Mouse (Mus musculus): ENCODE measurements around the gene Trappc4. TPM values are rescaled to one million over a fixed set of nuclear protein-coding genes. Genes with fewer than 3 reads are reported as not detected.
"Not testable (repeated sequence)": the region's sequence is repeated elsewhere in the genome, so short reads cannot be mapped to it uniquely, and the experiment has no call there.

The Trappc4 gene
- polyA plus RNA-seq, 1 experiment from 2014 or later: 347 TPM

DNA sequence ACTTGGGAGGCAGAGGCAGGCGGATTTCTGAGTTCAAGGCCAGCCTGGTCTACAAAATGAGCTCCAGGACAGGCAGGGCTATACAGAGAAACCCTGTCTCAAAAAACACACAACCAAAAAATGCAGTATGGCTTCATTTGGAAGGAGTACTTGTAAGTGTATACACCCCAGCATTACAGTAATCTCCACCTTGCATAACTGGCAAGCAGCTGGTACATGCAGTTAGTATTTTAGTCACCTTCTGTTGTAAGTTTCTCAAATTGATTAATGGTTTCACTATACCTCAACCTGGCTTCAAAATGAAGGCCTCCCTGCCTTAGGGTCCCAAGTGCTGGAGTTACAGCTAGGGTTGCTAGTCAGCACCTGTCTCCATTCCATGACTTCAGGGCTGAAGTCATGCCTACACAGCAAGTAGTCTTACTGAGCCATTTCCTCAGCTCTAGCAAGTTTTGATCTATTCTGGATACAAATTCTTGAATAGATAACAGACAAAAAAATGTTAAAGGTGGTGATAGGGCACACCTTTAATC, 4.3 kb upstream of the Trappc4 start:
- Histone ChIP-seq H3K9ac (ENCODE audit: low read length) (no peak overlapping the region), H3K9me3 (replicated peaks; ENCODE audit: control insufficient read depth, low read length) (no peaks in the 10 kb centered on the region), H3K4me1 (ENCODE audit: control insufficient read depth, insufficient read depth, low read length) (peaks cover 7% of the 10 kb centered on the region), H3K36me3 (ENCODE audit: control insufficient read depth, insufficient read depth, low read length) (peaks cover 59% of the 10 kb centered on the region), H3K27ac (ENCODE audit: low read depth, low read length) (no peak overlapping the region), H3K4me3 (ENCODE audit: low read depth, low read length) (no peak overlapping the region), H3K4me2 (ENCODE audit: low read length) (no peak overlapping the region), H3K27me3 (replicated peaks; ENCODE audit: control insufficient read depth, insufficient read depth, low read length) (no peaks in the 10 kb centered on the region)
- WGBS: 94% methylated on average over 1 of the region's 1 CpGs
- ATAC-seq (no peak), DNase-seq (ENCODE audit: low spot score) (no peak)

DNA sequence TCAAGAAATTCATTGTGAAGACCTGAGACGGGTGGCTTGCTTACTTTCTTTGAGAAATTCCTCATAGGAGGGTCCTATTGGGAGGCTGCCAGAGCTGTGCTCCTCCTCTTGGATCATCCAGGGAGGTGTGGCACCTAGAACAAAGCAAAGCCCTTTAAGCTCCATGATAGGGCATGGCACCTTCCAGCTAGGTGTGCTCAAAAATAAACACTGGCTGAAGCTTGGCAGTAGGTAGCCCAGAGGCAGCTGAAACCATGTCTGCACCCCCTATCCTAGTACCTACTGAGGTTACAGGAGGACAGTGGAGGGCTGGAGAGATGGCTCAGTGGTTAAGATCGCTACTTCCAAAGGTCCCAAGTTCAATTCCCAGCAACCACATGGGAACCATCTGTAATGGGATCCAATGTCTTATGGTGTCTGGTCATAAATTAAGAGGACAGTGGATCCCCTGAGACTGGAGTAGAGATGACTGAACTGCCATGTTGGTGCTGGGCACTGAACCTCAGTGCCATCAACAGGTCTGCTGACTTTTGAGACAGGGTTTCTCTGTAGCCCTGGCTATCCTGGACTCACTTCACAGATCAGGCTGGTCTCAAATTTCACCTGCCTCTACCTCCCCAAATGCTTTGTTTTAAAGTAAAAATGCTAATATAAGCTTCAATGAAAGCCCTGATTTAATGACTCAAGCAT, 3.4 kb upstream of the Trappc4 start:
- no peak for ATAC-seq
- DNase-seq (ENCODE audit: low spot score): no peak
- Histone ChIP-seq H3K4me2 (ENCODE audit: low read length) (no peak overlapping the region), H3K27ac (ENCODE audit: low read depth, low read length) (no peak overlapping the region), H3K4me1 (ENCODE audit: control insufficient read depth, insufficient read depth, low read length) (peaks cover 10% of the 10 kb centered on the region), H3K27me3 (replicated peaks; ENCODE audit: control insufficient read depth, insufficient read depth, low read length) (no peaks in the 10 kb centered on the region), H3K4me3 (ENCODE audit: low read depth, low read length) (no peak overlapping the region), H3K36me3 (ENCODE audit: control insufficient read depth, insufficient read depth, low read length) (peaks cover 59% of the 10 kb centered on the region), H3K9ac (ENCODE audit: low read length) (no peak overlapping the region), H3K9me3 (replicated peaks; ENCODE audit: control insufficient read depth, low read length) (no peaks in the 10 kb centered on the region)
- 75% methylated on average over 2 of the region's 2 CpGs for WGBS

DNA sequence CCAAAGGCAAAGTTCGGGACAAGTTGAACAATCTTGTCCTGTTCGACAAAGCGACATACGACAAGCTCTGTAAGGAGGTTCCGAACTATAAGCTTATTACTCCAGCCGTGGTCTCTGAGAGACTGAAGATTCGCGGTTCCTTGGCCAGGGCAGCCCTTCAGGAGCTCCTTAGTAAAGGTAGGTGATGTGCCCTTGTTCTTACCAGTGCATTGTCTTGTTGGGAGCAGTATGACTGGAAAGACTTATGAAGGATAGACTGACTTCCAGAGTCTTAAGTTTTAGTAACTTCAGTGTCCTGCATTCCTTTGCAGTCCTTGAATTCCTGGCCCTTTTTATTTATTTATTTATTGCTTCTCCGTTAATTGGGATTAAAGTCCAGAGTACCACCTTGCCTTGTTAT, 1.3 kb upstream of the Trappc4 start:
- Histone ChIP-seq H3K36me3 (ENCODE audit: control insufficient read depth, insufficient read depth, low read length) (peaks cover 67% of the 10 kb centered on the region), H3K4me3 (ENCODE audit: low read depth, low read length) (peak overlapping the region; percentile 81), H3K4me2 (ENCODE audit: low read length) (peak overlapping the region; percentile 76)
- not testable (repeated sequence) for H3K27ac ChIP-seq (ENCODE audit: low read depth, low read length); H3K27me3 ChIP-seq (replicated peaks; ENCODE audit: control insufficient read depth, insufficient read depth, low read length); ATAC-seq; H3K9me3 ChIP-seq (replicated peaks; ENCODE audit: control insufficient read depth, low read length); DNase-seq (ENCODE audit: low spot score); H3K4me1 ChIP-seq (ENCODE audit: control insufficient read depth, insufficient read depth, low read length); H3K9ac ChIP-seq (ENCODE audit: low read length)
- WGBS: 79% methylated on average over 9 of the region's 9 CpGs

DNA sequence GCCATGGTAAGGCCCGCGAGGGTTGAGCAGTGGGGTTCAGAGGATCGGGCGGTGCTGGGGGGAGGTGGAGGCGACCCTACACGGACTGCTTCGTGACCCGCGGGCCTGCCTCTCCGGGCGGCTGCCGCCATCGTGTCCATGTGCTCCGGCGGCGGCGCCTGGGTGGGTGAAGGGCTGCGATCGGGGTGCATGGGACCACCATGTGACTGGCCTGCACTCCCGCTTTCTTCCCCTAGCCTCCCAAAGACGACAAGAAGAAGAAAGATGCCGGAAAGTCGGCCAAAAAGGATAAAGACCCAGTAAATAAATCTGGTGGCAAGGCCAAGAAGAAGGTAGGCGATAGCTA, 325 bp upstream of the Trappc4 start:
- H3K4me3 ChIP-seq (ENCODE audit: low read depth, low read length): peak overlapping the region; percentile 81
- no peaks in the 10 kb centered on the region for H3K9me3 ChIP-seq (replicated peaks; ENCODE audit: control insufficient read depth, low read length)
- peaks cover 67% of the 10 kb centered on the region for H3K36me3 ChIP-seq (ENCODE audit: control insufficient read depth, insufficient read depth, low read length)
- no peak for ATAC-seq
- DNase-seq (ENCODE audit: low spot score): no peak
- H3K4me2 ChIP-seq (ENCODE audit: low read length): peak overlapping the region; percentile 76
- H3K4me1 ChIP-seq (ENCODE audit: control insufficient read depth, insufficient read depth, low read length): peaks cover 10% of the 10 kb centered on the region
- H3K9ac ChIP-seq (ENCODE audit: low read length): peak overlapping the region; percentile 80
- peak overlapping the region; percentile 63; the same call in 1 of the 2 replicates for H3K27ac ChIP-seq (ENCODE audit: low read depth, low read length)
- WGBS: under 1% methylated on average over 24 of the region's 24 CpGs
- H3K27me3 ChIP-seq (replicated peaks; ENCODE audit: control insufficient read depth, insufficient read depth, low read length): no peaks in the 10 kb centered on the region

DNA sequence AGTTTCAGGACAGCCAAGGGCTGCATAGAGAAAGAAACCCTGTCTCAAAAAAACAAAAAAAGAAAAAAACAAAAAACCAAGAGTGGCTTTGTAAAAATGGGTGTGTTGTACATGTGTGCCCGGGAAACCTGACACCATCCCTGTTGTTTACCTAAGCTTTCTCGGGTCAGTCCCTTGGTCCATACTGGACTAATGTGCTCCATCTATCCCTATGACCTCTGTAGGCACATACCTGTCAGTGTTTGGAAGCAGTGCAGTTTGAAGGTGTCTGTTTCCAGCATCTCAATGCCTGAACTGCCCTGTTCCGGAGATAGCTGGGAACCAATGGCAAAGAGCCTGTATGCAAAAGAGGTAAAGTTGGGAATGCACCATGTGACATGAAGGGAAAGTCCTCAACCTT, 2.4 kb downstream of the Trappc4 start:
- H3K36me3 ChIP-seq (ENCODE audit: control insufficient read depth, insufficient read depth, low read length): peaks cover 67% of the 10 kb centered on the region
- no peaks in the 10 kb centered on the region for H3K27me3 ChIP-seq (replicated peaks; ENCODE audit: control insufficient read depth, insufficient read depth, low read length)
- H3K4me2 ChIP-seq (ENCODE audit: low read length): no peak overlapping the region
- no peak overlapping the region for H3K9ac ChIP-seq (ENCODE audit: low read length)
- no peaks in the 10 kb centered on the region for H3K9me3 ChIP-seq (replicated peaks; ENCODE audit: control insufficient read depth, low read length)
- no peak for DNase-seq (ENCODE audit: low spot score)
- WGBS: 91% methylated on average over 3 of the region's 3 CpGs
- ATAC-seq: no peak
- no peak overlapping the region for H3K27ac ChIP-seq (ENCODE audit: low read depth, low read length)
- H3K4me3 ChIP-seq (ENCODE audit: low read depth, low read length): no peak overlapping the region
- peaks cover 10% of the 10 kb centered on the region for H3K4me1 ChIP-seq (ENCODE audit: control insufficient read depth, insufficient read depth, low read length)

DNA sequence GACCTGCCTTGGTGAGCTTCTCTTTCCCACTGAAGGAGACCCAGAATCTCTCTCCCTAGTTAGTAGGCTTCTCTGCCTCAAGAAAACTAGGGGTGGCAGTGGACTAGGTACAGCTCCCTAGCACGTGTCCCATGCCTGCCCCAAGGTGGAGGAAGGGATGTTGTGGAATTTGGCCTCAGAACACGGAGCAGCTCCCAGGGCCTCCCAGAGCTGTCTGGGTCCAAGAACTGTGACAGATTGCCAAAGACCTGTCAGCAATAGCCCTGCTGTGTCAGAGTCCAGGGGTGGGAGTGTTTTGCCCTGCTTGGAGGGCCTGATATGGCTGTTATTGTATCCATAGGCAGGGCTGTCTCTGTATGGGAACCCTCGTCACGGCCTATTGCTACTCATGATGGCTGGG, 6.3 kb downstream of the Trappc4 start:
- Histone ChIP-seq H3K9ac (ENCODE audit: low read length) (no peak overlapping the region), H3K4me3 (ENCODE audit: low read depth, low read length) (no peak overlapping the region), H3K36me3 (ENCODE audit: control insufficient read depth, insufficient read depth, low read length) (peaks cover 66% of the 10 kb centered on the region), H3K4me1 (ENCODE audit: control insufficient read depth, insufficient read depth, low read length) (peaks cover 8% of the 10 kb centered on the region), H3K9me3 (replicated peaks; ENCODE audit: control insufficient read depth, low read length) (no peaks in the 10 kb centered on the region), H3K4me2 (ENCODE audit: low read length) (no peak overlapping the region), H3K27ac (ENCODE audit: low read depth, low read length) (no peak overlapping the region), H3K27me3 (replicated peaks; ENCODE audit: control insufficient read depth, insufficient read depth, low read length) (no peaks in the 10 kb centered on the region)
- DNase-seq (ENCODE audit: low spot score) (no peak), ATAC-seq (no peak)
- 84% methylated on average over 4 of the region's 4 CpGs for WGBS

DNA sequence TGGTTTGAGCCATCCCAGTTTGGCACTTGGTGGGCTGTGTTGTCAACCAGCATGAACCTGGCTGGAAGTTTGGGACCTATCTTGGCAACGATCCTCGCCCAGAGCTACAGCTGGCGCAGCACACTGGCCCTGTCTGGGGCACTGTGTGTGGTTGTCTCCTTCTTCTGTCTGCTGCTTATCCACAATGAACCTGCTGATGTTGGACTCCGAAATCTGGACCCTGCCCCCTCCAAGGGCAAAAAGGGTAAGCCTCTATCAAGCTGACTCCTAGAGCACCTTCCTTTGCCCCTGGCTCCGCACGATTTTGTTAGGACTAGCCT, 7.6 kb downstream of the Trappc4 start:
- DNase-seq (ENCODE audit: low spot score) (no peak), ATAC-seq (no peak)
- H3K9me3 ChIP-seq (replicated peaks; ENCODE audit: control insufficient read depth, low read length): no peaks in the 10 kb centered on the region
- H3K9ac ChIP-seq (ENCODE audit: low read length): no peak overlapping the region
- H3K27me3 ChIP-seq (replicated peaks; ENCODE audit: control insufficient read depth, insufficient read depth, low read length): no peaks in the 10 kb centered on the region
- H3K4me2 ChIP-seq (ENCODE audit: low read length): no peak overlapping the region
- no peak overlapping the region for H3K4me3 ChIP-seq (ENCODE audit: low read depth, low read length)
- 0 out of 2 replicates have a peak, but pooled peaks cover 6% of the 10 kb centered on the region for H3K4me1 ChIP-seq (ENCODE audit: control insufficient read depth, insufficient read depth, low read length)
- peaks cover 57% of the 10 kb centered on the region for H3K36me3 ChIP-seq (ENCODE audit: control insufficient read depth, insufficient read depth, low read length)
- WGBS: 91% methylated on average over 6 of the region's 6 CpGs
- no peak overlapping the region for H3K27ac ChIP-seq (ENCODE audit: low read depth, low read length)

DNA sequence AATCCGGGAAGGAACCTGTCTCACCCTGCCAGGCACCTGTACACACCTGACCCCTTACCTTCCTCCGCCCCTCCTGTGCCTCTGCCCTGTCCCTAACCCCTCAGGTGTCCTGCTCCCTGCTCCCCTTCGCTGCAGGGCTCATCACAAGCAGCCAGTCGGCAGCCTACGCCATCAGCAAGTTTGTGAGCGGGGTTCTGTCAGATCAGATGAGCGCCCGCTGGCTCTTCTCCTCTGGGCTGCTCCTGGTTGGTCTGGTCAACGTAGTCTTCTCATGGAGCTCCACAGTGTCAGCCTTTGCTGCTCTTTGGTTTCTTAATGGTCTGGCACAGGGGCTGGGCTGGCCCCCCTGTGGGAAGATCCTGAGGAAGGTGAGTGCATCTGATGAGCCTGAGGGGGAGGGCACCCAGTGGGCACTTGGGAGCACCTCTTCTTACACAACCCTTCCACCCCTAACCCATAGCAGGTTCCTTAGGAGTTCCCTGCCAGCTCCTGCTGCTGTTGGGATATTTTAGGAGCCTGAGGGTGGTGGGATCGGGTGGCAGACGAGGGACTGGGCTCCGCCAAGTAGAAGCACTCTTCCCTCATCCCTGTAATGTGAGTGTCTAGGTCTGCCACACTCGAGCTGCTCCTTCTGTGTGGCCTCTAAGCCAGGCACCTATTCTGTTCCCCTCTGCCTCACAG, 8.1 kb downstream of the Trappc4 start:
- Histone ChIP-seq H3K4me2 (ENCODE audit: low read length) (no peak overlapping the region), H3K27ac (ENCODE audit: low read depth, low read length) (no peak overlapping the region), H3K27me3 (replicated peaks; ENCODE audit: control insufficient read depth, insufficient read depth, low read length) (no peaks in the 10 kb centered on the region), H3K4me1 (ENCODE audit: control insufficient read depth, insufficient read depth, low read length) (0 out of 2 replicates have a peak, but pooled peaks cover 6% of the 10 kb centered on the region), H3K9ac (ENCODE audit: low read length) (no peak overlapping the region), H3K4me3 (ENCODE audit: low read depth, low read length) (no peak overlapping the region), H3K36me3 (ENCODE audit: control insufficient read depth, insufficient read depth, low read length) (peaks cover 52% of the 10 kb centered on the region), H3K9me3 (replicated peaks; ENCODE audit: control insufficient read depth, low read length) (no peaks in the 10 kb centered on the region)
- WGBS: 88% methylated on average over 13 of the region's 13 CpGs
- no peak for ATAC-seq
- DNase-seq (ENCODE audit: low spot score): no peak

DNA sequence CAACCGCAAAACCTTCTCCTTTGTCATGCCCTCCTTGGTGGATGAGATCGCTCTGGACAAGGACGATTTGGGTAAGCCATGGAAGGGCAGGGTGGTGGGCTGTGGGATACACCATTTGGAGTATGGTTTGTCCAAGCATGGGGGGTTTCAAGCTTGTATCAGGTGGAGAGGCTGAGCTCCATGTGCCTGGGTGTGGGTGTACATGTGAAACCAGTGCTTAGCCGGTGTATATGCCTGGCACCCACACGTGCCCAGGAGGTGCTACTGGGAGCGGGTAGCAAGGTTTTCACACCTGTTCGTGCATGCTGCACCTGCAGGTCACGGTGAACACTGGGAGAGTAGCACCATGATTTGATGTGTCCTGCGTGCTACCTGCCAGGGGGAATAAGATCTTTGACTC, 8.8 kb downstream of the Trappc4 start:
- H3K27ac ChIP-seq (ENCODE audit: low read depth, low read length): no peak overlapping the region
- ATAC-seq (no peak), DNase-seq (ENCODE audit: low spot score) (no peak)
- peaks cover 45% of the 10 kb centered on the region for H3K36me3 ChIP-seq (ENCODE audit: control insufficient read depth, insufficient read depth, low read length)
- no peaks in the 10 kb centered on the region for H3K27me3 ChIP-seq (replicated peaks; ENCODE audit: control insufficient read depth, insufficient read depth, low read length)
- H3K4me3 ChIP-seq (ENCODE audit: low read depth, low read length): peak overlapping the region; percentile 66; the same call in 1 of the 2 replicates
- H3K4me1 ChIP-seq (ENCODE audit: control insufficient read depth, insufficient read depth, low read length): 0 out of 2 replicates have a peak, but pooled peaks cover 6% of the 10 kb centered on the region
- 84% methylated on average over 9 of the region's 9 CpGs for WGBS
- no peaks in the 10 kb centered on the region for H3K9me3 ChIP-seq (replicated peaks; ENCODE audit: control insufficient read depth, low read length)
- 0 out of 2 replicates have a peak overlapping the region, but pooled peaks have one; percentile 4 for H3K9ac ChIP-seq (ENCODE audit: low read length)
- peak overlapping the region; percentile 71 for H3K4me2 ChIP-seq (ENCODE audit: low read length)
